Mouse (Mus musculus): Measurements from ENCODE around the gene Tfap2a. TPM values are rescaled to one million over a fixed set of nuclear protein-coding genes. Genes with fewer than 3 reads are reported as not detected.

Tfap2a gene
- total and polyA plus RNA-seq, 3 experiments, result not detected

- Histone ChIP-seq H3K9me3 (replicated peaks; ENCODE audit: insufficient read depth, low read length) (no peaks in the 10 kb centered on the region), H3K27me3 (ENCODE audit: control insufficient read depth in 1 of 2, insufficient read depth in 2 of 2, low read length in 2 of 2) (no peaks in the 10 kb centered on the region)
These were observed 24.5 kb downstream of the Tfap2a start for GRCm38 (mm10) chr13:40713681-40714080.

GRCm38 (mm10) chr13:40713241-40713640, 24.9 kb downstream of the Tfap2a start:
- Histone ChIP-seq H3K27me3 (ENCODE audit: control insufficient read depth in 1 of 2, insufficient read depth in 2 of 2, low read length in 2 of 2) (no peaks in the 10 kb centered on the region), H3K9me3 (replicated peaks; ENCODE audit: insufficient read depth, low read length) (no peaks in the 10 kb centered on the region), H3K9ac (ENCODE audit: control insufficient read depth, low read depth, low read length, poor library complexity, severe bottlenecking) (no peak overlapping the region), H3K36me3 (ENCODE audit: control insufficient read depth in 1 of 2, insufficient read depth in 2 of 2, low read length in 2 of 2) (no peaks in the 10 kb centered on the region), H3K27ac (ENCODE audit: control insufficient read depth, low read depth, low read length) (no peak overlapping the region), H3K4me1 (ENCODE audit: control insufficient read depth in 1 of 2, insufficient read depth in 2 of 2, low read length in 2 of 2) (no peaks in the 10 kb centered on the region), H3K4me3 (ENCODE audit: control insufficient read depth in 1 of 2, insufficient read depth in 1 of 2, low read depth in 2 of 2, low read length in 2 of 2) (no peak overlapping the region), H3K79me2 (ENCODE audit: control insufficient read depth, insufficient read depth, low read length, poor library complexity) (no peaks in the 10 kb centered on the region)
- no peak for DNase-seq (ENCODE audit: low read depth, low spot score)
- TF ChIP-seq SIN3A (IDR thresholded peaks at IDR 0.05; ENCODE audit: low read length), result no peak
- no peak for TF ChIP-seq GATA1 (IDR thresholded peaks at IDR 0.05; ENCODE audit: low read depth, low read length)
- no peak for TF ChIP-seq JUND (IDR thresholded peaks at IDR 0.05; ENCODE audit: low read depth, low read length)
- no peak for TF ChIP-seq MXI1 (IDR thresholded peaks at IDR 0.05; ENCODE audit: low read depth, low read length)
- TF ChIP-seq CHD2 (IDR thresholded peaks at IDR 0.05; ENCODE audit: low read length), result no peak
- no peak for TF ChIP-seq UBTF (IDR thresholded peaks at IDR 0.05; ENCODE audit: borderline replicate concordance, insufficient read depth, low read depth, low read length)
- TF ChIP-seq HCFC1 (IDR thresholded peaks at IDR 0.05; ENCODE audit: low read depth, low read length), result no peak
- TF ChIP-seq BHLHE40 (IDR thresholded peaks at IDR 0.05; ENCODE audit: borderline replicate concordance, low read depth, low read length), result no peak
- no peak for TF ChIP-seq RCOR1 (IDR thresholded peaks at IDR 0.05; ENCODE audit: low read depth, low read length)
- TF ChIP-seq POLR2A (IDR thresholded peaks at IDR 0.05; ENCODE audit: control insufficient read depth in 1 of 2, insufficient read depth in 1 of 2, low read depth in 1 of 2, low read length in 2 of 2, poor library complexity in 1 of 2), result no peak
- no peak for TF ChIP-seq POLR2AphosphoS2 (IDR thresholded peaks at IDR 0.05; ENCODE audit: low read length)
- TF ChIP-seq SMC3 (IDR thresholded peaks at IDR 0.05; ENCODE audit: low read depth, low read length), result no peak
- TF ChIP-seq MAFK (IDR thresholded peaks at IDR 0.05; ENCODE audit: borderline replicate concordance, low read depth, low read length), result no peak
- TF ChIP-seq MYC (IDR thresholded peaks at IDR 0.05; ENCODE audit: low read depth, low read length), result no peak
- TF ChIP-seq TCF12 (IDR thresholded peaks at IDR 0.05; ENCODE audit: low read depth, low read length), result no peak
- no peak for TF ChIP-seq ETS1 (IDR thresholded peaks at IDR 0.05; ENCODE audit: low read depth, low read length)

More at GRCm38 (mm10) chr13:40713681-40714080, 24.5 kb downstream of the Tfap2a start:
- no peak for TF ChIP-seq MXI1 (IDR thresholded peaks at IDR 0.05; ENCODE audit: low read depth, low read length)
- TF ChIP-seq RAD21 (IDR thresholded peaks at IDR 0.05; ENCODE audit: low read depth, low read length), result no peak
- no peak for TF ChIP-seq TCF12 (IDR thresholded peaks at IDR 0.05; ENCODE audit: low read depth, low read length)
- no peak for TF ChIP-seq SIN3A (IDR thresholded peaks at IDR 0.05; ENCODE audit: low read length)
- no peak for TF ChIP-seq TAL1 (IDR thresholded peaks at IDR 0.05; ENCODE audit: low read length)
- TF ChIP-seq GATA1 (IDR thresholded peaks at IDR 0.05; ENCODE audit: low read depth, low read length), result no peak
- no peak for TF ChIP-seq HCFC1 (IDR thresholded peaks at IDR 0.05; ENCODE audit: low read depth, low read length)
- Histone ChIP-seq H3K4me1 (ENCODE audit: control insufficient read depth in 1 of 2, insufficient read depth in 2 of 2, low read length in 2 of 2) (no peaks in the 10 kb centered on the region), H3K36me3 (ENCODE audit: control insufficient read depth in 1 of 2, insufficient read depth in 2 of 2, low read length in 2 of 2) (no peaks in the 10 kb centered on the region), H3K4me3 (ENCODE audit: control insufficient read depth in 1 of 2, insufficient read depth in 1 of 2, low read depth in 2 of 2, low read length in 2 of 2) (no peak overlapping the region), H3K79me2 (ENCODE audit: control insufficient read depth, insufficient read depth, low read length, poor library complexity) (no peaks in the 10 kb centered on the region), H3K27ac (ENCODE audit: control insufficient read depth, low read depth, low read length) (no peak overlapping the region), H3K9ac (ENCODE audit: control insufficient read depth, low read depth, low read length, poor library complexity, severe bottlenecking) (no peak overlapping the region)
- DNase-seq (ENCODE audit: low read depth, low spot score), result no peak
